Mouse (Mus musculus) ES-E14 (cell line): ENCODE data around the gene Scd3. TPM values are rescaled to one million over a fixed set of nuclear protein-coding genes. Genes with fewer than 3 reads are reported as not detected.

Experiments used
- DNase-seq: peaks from one replicate; pipeline ENCODE4 v3.0.0-alpha.2; 2013; ENCODE audit warnings: low read depth, low spot score
- H3K27ac ChIP-seq: 2 replicates; pipeline ENCODE4 v1.5.1; 2012; ENCODE audit warnings: low read depth, mild to moderate bottlenecking, low read length, moderate library complexity, mixed read lengths; ENCODE audit not compliant: poor library complexity, insufficient read depth, severe bottlenecking
- H3K36me3 ChIP-seq: 2 replicates; pipeline ENCODE4 v1.6.1; 2012; ENCODE audit warnings: mild to moderate bottlenecking, low read length, moderate library complexity, mixed read lengths; ENCODE audit not compliant: control insufficient read depth, poor library complexity, insufficient read depth, severe bottlenecking
- H3K4me1 ChIP-seq, 2 experiments: fragments of 150-350 bp in 1 of 2; sonication (generic) in 1 of 2; 2 replicates each; pipeline ENCODE4 v1.6.1; 2012; ENCODE audit warnings: low read length in 2 of 2, mild to moderate bottlenecking in 1 of 2, mixed read lengths in 1 of 2; ENCODE audit not compliant: control insufficient read depth in 2 of 2, insufficient read depth in 2 of 2, poor library complexity in 1 of 2
- H3K4me3 ChIP-seq, 2 experiments: fragments of 150-350 bp in 1 of 2; sonication (generic) in 1 of 2; 2 replicates each; pipeline ENCODE4 v1.5.1; 2012; ENCODE audit warnings: low read length in 2 of 2, low read depth in 1 of 2, mild to moderate bottlenecking in 1 of 2, mixed read lengths in 1 of 2; ENCODE audit not compliant: insufficient read depth in 1 of 2, poor library complexity in 1 of 2, severe bottlenecking in 1 of 2
- H3K9ac ChIP-seq: 2 replicates; pipeline ENCODE4 v1.6.1; 2012; ENCODE audit warnings: low read depth, mild to moderate bottlenecking, low read length, mixed read lengths; ENCODE audit not compliant: poor library complexity, insufficient read depth, severe bottlenecking
- H3K9me3 ChIP-seq: fragments of 150-350 bp; sonication (generic); 2 replicates; pipeline ENCODE4 v1.6.1; 2012; ENCODE audit warnings: low read depth, mild to moderate bottlenecking, low read length; ENCODE audit not compliant: control insufficient read depth, insufficient read depth
- CHD2 ChIP-seq: IDR thresholded peaks from 2 replicates; pipeline ENCODE4 v1.6.1; 2014; ENCODE audit warnings: mild to moderate bottlenecking, low read depth, low read length, inconsistent platforms
- HCFC1 ChIP-seq: IDR thresholded peaks from 2 replicates; pipeline ENCODE4 v1.6.1; 2012; ENCODE audit warnings: low read length, inconsistent platforms, borderline replicate concordance; ENCODE audit not compliant: insufficient read depth
- MAFK ChIP-seq: IDR thresholded peaks from 2 replicates; pipeline ENCODE4 v1.6.1; 2014; ENCODE audit warnings: mild to moderate bottlenecking, low read depth, low read length, inconsistent platforms; ENCODE audit not compliant: insufficient read depth
- ZC3H11A ChIP-seq: IDR thresholded peaks from 2 replicates; pipeline ENCODE4 v1.6.1; 2012; ENCODE audit warnings: low read depth, mild to moderate bottlenecking, inconsistent platforms, low read length, borderline replicate concordance
- ZNF384 ChIP-seq: IDR thresholded peaks from 2 replicates; pipeline ENCODE4 v1.6.1; 2012; ENCODE audit warnings: low read depth, low read length, inconsistent platforms
- in situ Hi-C, 2 experiments: fragments of 600-800 bp; cut with MboI; formaldehyde crosslinking; loops; one replicate each; pipeline ENCODE4 v1.15.1; 2025; ENCODE audit warnings: low sequenced_read_pairs in 2 of 2, inconsistent platforms in 1 of 2; ENCODE audit not compliant: unreplicated experiment in 2 of 2
- total RNA-seq: library from RNA; depleted of rRNA; stranded (reverse); fragments of 300-350 nt; gene quantifications from 2 replicates; pipeline ENCODE4 v1.2.3, GENCODE M21; 2012

Scd3 gene
- total RNA-seq, 1 experiment: 2.5 TPM

- no peak for TF ChIP-seq HCFC1
- no peak for TF ChIP-seq ZNF384
- TF ChIP-seq MAFK: no peak
- no peak for TF ChIP-seq CHD2
- TF ChIP-seq ZC3H11A: no peak
- Histone ChIP-seq H3K27ac (no peak overlapping the region), H3K9ac (no peak overlapping the region), H3K4me1 (peaks cover 0 to 17% of the 10 kb centered on the region in 2 experiments; a peak in 2 of 4 replicates), H3K4me3 (no peak overlapping the region), H3K9me3 (no peaks in the 10 kb centered on the region), H3K36me3 (no peaks in the 10 kb centered on the region)
- in situ Hi-C loops: no loop called here
- DNase-seq: no peak
Observed at GRCm38 (mm10) chr19:44257377-44257966, 54.4 kb downstream of the Scd3 start.

- in situ Hi-C loops: no loop called here
- DNase-seq: no peak
- Histone ChIP-seq H3K9me3 (no peaks in the 10 kb centered on the region), H3K27ac (no peak overlapping the region), H3K4me1 (peaks cover 0 to 19% of the 10 kb centered on the region in 2 experiments; a peak in 2 of 4 replicates), H3K36me3 (no peaks in the 10 kb centered on the region), H3K9ac (no peak overlapping the region), H3K4me3 (no peak overlapping the region)
- no peak for TF ChIP-seq ZC3H11A
- TF ChIP-seq ZNF384: peak; percentile 47; the same call in 1 of the 2 replicates
Observed at GRCm38 (mm10) chr19:44259484-44259883, 56.4 kb downstream of the Scd3 start.

GRCm38 (mm10) chr19:44260487-44260886, 57.4 kb downstream of the Scd3 start:
- Histone ChIP-seq H3K9me3 (no peaks in the 10 kb centered on the region), H3K36me3 (no peaks in the 10 kb centered on the region), H3K4me3 (no peak overlapping the region), H3K9ac (no peak overlapping the region), H3K4me1 (peaks cover 4 to 25% of the 10 kb centered on the region in 2 experiments; a peak in 3 of 4 replicates), H3K27ac (no peak overlapping the region)
- in situ Hi-C loops: no loop called here
- TF ChIP-seq CHD2 (no peak), MAFK (no peak), ZC3H11A (no peak), ZNF384 (no peak), HCFC1 (no peak)
- DNase-seq: no peak

- TF ChIP-seq MAFK: no peak
- TF ChIP-seq HCFC1: no peak
- peak; percentile 94 for TF ChIP-seq ZNF384
- TF ChIP-seq CHD2: no peak
- in situ Hi-C loops: no loop called here
- Histone ChIP-seq H3K4me3 (no peak overlapping the region), H3K4me1 (peaks cover 4 to 25% of the 10 kb centered on the region in 2 experiments; a peak in 3 of 4 replicates), H3K36me3 (no peaks in the 10 kb centered on the region), H3K9me3 (no peaks in the 10 kb centered on the region), H3K27ac (no peak overlapping the region), H3K9ac (no peak overlapping the region)
- DNase-seq: no peak
Observed at GRCm38 (mm10) chr19:44261774-44262173, 58.7 kb downstream of the Scd3 start.

GRCm38 (mm10) chr19:44263581-44263980, 60.5 kb downstream of the Scd3 start:
- no peaks in the 10 kb centered on the region for H3K36me3 ChIP-seq
- TF ChIP-seq CHD2 (no peak), MAFK (no peak), ZNF384 (no peak)
- no peak overlapping the region for H3K4me3 ChIP-seq
- in situ Hi-C loops: no loop called here
- DNase-seq: no peak
- H3K4me1 ChIP-seq: peaks cover 4 to 27% of the 10 kb centered on the region in 2 experiments; a peak in 3 of 4 replicates
- no peak overlapping the region for H3K27ac ChIP-seq
- no peak overlapping the region for H3K9ac ChIP-seq
- H3K9me3 ChIP-seq: no peaks in the 10 kb centered on the region
